Mouse (Mus musculus) MN1 (cell line): Measurements from ENCODE around the gene Senp1.

Source experiments
- DNase-seq: peaks from one replicate; pipeline ENCODE4 v3.0.0-alpha.2; 2016; ENCODE audit warnings: low spot score

The Senp1 gene

GRCm38 (mm10) chr15:98002113-98002990, 91.2 kb downstream of the Senp1 start:
- peak; percentile 53 for DNase-seq

- peak; percentile 83 for DNase-seq
Measured at GRCm38 (mm10) chr15:98001321-98002112, 92.0 kb downstream of the Senp1 start.

DNA sequence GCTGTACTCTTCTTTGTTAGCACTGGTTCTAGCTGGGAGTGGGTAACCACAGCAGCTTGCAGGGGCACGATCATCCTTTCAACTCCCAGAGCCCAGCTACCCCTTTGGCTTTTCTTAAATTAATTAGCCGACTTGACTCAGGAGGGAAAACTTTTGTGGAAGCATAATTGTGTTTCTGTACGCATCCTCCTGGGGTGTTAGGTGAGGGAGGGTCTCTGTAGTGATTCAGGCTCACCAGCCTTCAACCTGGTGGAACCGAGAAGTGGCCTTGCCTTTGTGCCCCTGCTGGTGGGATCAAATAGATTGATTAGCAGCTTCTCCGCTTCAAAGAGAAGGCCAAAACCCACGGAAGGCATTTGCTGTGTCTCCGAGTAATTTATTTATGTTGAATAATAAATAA, 93.6 kb downstream of the Senp1 start:
- DNase-seq, result peak; percentile 23

- DNase-seq, result no peak
Measured at GRCm38 (mm10) chr15:97999546-97999945, 94.0 kb downstream of the Senp1 start.

GRCm38 (mm10) chr15:97996716-97997256, 96.8 kb downstream of the Senp1 start:
- no peak for DNase-seq

DNA sequence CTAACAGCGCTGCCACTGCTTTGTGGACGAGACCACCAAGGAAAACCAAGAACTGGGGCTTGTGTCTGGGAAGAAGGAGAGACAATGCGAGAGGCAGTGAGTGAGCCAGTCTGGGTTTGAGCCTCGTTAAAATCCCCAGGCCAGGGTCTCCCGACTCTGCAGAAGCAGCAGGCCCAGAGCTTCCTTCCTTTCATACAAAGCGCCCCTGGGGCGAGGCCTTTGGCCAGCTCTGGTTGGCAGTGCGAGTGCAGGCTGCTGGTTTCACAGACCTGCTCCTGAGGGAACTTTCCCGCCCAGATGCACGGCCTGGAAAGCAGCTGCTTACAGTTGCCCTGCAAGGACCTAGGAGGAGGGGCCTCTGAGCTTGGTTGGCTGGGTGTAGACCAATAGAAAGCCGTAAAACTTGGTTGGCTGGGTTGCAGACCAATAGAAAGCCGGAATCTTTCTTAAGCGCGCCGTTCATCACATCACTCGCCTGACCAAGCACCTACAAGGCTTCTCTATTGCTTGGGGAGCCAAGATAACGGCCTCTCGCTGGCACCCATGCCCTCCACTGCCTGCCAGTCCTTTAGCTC, 100.7 kb downstream of the Senp1 start:
- peak; percentile 98 for DNase-seq

DNA sequence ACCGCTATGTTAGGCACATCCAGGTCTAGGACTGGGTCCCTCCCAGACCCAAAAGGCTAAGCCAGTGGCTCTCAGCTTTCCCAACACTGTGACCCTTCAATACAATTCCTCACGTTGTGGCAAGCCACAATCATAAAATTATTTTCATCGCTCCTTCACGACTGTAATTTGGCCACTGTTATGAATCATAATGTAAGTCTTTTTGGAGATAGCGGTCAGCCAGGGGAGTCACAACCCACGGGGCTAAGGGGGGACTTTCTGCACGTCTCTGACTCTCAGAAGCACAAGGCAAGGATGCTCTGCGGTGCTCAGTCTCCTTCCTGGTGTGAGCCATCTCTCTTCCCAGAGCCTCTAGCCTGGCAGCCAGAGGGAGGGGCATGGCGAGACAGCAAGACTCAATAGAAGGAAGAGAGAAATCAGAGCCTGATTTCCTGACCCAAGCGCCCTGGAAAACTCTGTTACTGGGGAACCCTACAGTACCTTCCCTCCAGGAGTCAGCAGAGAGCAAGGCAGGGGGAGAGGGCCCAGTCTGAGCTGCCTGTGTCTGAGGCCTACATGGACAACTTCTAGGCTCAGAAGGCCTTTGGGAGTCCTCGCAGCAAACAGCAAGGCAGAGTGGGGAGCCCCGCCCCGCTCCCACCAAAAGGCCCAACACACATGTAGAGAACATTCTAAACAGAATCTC, 101.4 kb downstream of the Senp1 start:
- peak; percentile 74 for DNase-seq

GRCm38 (mm10) chr15:97991285-97991895, 102.2 kb downstream of the Senp1 start:
- DNase-seq, result no peak

DNA sequence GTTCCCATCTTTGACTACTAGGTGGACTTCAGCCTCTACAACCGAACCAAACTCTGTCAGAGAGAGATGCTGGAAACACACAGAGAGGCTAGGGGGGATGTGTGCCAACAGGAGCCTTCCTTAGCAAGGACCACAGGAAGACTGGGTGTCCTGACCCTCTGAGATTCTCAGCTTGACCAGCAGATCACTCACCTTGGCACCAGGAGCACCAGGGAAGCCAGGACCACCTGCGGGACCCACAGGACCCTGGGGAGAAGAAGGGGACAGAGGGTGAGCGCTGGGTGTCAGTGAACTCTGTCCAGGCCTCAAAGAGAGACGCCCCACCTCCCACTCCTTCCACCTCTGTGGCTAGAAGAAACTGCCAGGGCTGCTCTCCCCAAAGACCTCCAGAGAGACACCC, 102.8 kb downstream of the Senp1 start:
- no peak for DNase-seq

GRCm38 (mm10) chr15:97990124-97990523, 103.4 kb downstream of the Senp1 start:
- peak; percentile 67 for DNase-seq

DNA sequence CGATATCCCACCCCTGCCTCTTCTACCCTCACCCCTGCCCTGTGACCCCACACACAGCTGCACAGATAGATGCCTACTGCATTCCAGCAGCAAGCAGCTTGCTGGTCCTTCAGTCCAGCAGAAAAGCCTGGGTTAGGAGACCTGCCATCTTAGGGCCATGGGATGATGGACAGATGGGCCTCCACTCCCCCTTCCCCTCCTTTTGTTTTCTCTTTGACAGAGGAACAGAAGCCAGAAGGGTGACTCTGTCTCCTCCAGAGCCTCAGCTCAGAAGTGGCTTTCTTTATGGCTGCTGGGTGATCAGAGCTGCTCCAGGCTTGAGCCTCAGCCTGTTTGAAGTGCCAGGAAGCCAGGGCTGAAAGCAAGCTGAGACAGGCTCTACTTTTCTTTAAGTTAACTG, 104.0 kb downstream of the Senp1 start:
- peak; percentile 23 for DNase-seq
